Mouse (Mus musculus) lung, postnatal 0 days (tissue): ENCODE data around the gene Ckb. TPM values are rescaled to one million over a fixed set of nuclear protein-coding genes. Genes with fewer than 3 reads are reported as not detected.
"Not testable (repeated sequence)": the region's sequence is repeated elsewhere in the genome, so short reads cannot be mapped to it uniquely, and the experiment has no call there.

Source experiments
- ATAC-seq: fragments of 200-750 bp; cut with Nextera tagmentation; 2 replicates; pipeline ENCODE4 v1.8.0; 2017; ENCODE audit warnings: moderate library complexity
- DNase-seq: peaks from one replicate; pipeline ENCODE4 v3.0.0-alpha.2; 2016; ENCODE audit warnings: low spot score
- H3K27ac ChIP-seq: fragments of 300-500 bp; sonication (generic); 2 replicates; pipeline ENCODE4 v1.5.1; 2014; ENCODE audit warnings: antibody characterized with exemption, mild to moderate bottlenecking, low read length, mixed read lengths
- H3K27me3 ChIP-seq: fragments of 300-500 bp; sonication (generic); replicated peaks from 2 replicates; pipeline ENCODE4 v1.6.1; 2014; ENCODE audit warnings: low read length, mixed read lengths; ENCODE audit not compliant: insufficient read depth
- H3K36me3 ChIP-seq: fragments of 300-500 bp; sonication (generic); 2 replicates; pipeline ENCODE4 v1.6.1; 2014; ENCODE audit warnings: low read length, mixed read lengths; ENCODE audit not compliant: insufficient read depth
- H3K4me1 ChIP-seq: fragments of 300-500 bp; sonication (generic); 2 replicates; pipeline ENCODE4 v1.6.1; 2014; ENCODE audit warnings: antibody characterized with exemption, low read depth, low read length, mixed read lengths; ENCODE audit not compliant: insufficient read depth
- H3K4me2 ChIP-seq: fragments of 300-500 bp; sonication (generic); replicated peaks from 2 replicates; pipeline ENCODE4 v1.6.1; 2014; ENCODE audit warnings: low read depth, mild to moderate bottlenecking, low read length, moderate library complexity, mixed read lengths
- H3K4me3 ChIP-seq: fragments of 300-500 bp; sonication (generic); 2 replicates; pipeline ENCODE4 v1.5.1; 2014; ENCODE audit warnings: low read depth, low read length
- H3K9ac ChIP-seq: fragments of 300-500 bp; sonication (generic); replicated peaks from 2 replicates; pipeline ENCODE4 v1.6.1; 2014; ENCODE audit warnings: low read depth, mild to moderate bottlenecking
- H3K9me3 ChIP-seq: fragments of 300-500 bp; sonication (generic); 2 replicates; pipeline ENCODE4 v1.6.1; 2016; ENCODE audit warnings: low read length, mixed read lengths
- CTCF ChIP-seq: IDR thresholded peaks from 2 replicates; pipeline ENCODE4 v1.5.1; 2016; ENCODE audit warnings: antibody characterized with exemption, mild to moderate bottlenecking
- EP300 ChIP-seq: IDR thresholded peaks from 2 replicates; pipeline ENCODE4 v1.6.1; 2016; ENCODE audit warnings: antibody characterized with exemption, mild to moderate bottlenecking, control low read depth
- WGBS: fragments of 180-500 bp; shearing (Covaris S2); extraction: QIAGEN DNeasy Blood & Tissue Kit; methylation state at CpG from one replicate; pipeline ENCODE4 v1.1.7; 2014; 5-methylcytosine and 5-hydroxymethylcytosine counted together
- polyA plus RNA-seq: library from polyadenylated mRNA; unstranded; fragments of >200 nt; fragmentation: Nextera tagmentation; extraction: Ambion mirVana; gene quantifications from 2 replicates; pipeline ENCODE4 v1.2.1, GENCODE M21; 2015

The Ckb gene
- polyA plus RNA-seq = 153 TPM in 2 replicates

- ATAC-seq (peak; percentile 59), DNase-seq (peak; percentile 78)
- no peak within 1 kb of the TSS for H3K27ac ChIP-seq
- no peaks in the 10 kb centered on the region for H3K36me3 ChIP-seq
- peak within 1 kb of the TSS; percentile 29; the same call in 1 of the 2 replicates for H3K9ac ChIP-seq
- peaks cover 20% of the 10 kb centered on the region; the same call in 1 of the 2 replicates for H3K27me3 ChIP-seq
- TF ChIP-seq CTCF = no peak
- no peak for TF ChIP-seq EP300
- peak within 1 kb of the TSS; percentile 84 for H3K4me2 ChIP-seq
- peak within 1 kb of the TSS; percentile 47 for H3K4me3 ChIP-seq
- WGBS = under 1% methylated on average over 31 of the region's 31 CpGs
- H3K9me3 ChIP-seq = no peaks in the 10 kb centered on the region
- H3K4me1 ChIP-seq = peaks cover 25% of the 10 kb centered on the region; the same call in 1 of the 2 replicates
Observed at GRCm38 (mm10) chr12:111672176-111672575, at the start of gene Ckb. Gene Ckb, minus strand, starts transcription at chr12:111672338.

- no peaks in the 10 kb centered on the region; the same call in 1 of the 2 replicates for H3K36me3 ChIP-seq
- H3K9ac ChIP-seq = no peak overlapping the region
- no peak overlapping the region for H3K27ac ChIP-seq
- TF ChIP-seq EP300 (no peak), CTCF (no peak)
- H3K4me3 ChIP-seq = no peak overlapping the region
- WGBS = 91% methylated on average over 4 of the region's 4 CpGs
- no peak overlapping the region for H3K4me2 ChIP-seq
- no peaks in the 10 kb centered on the region for H3K27me3 ChIP-seq
- H3K4me1 ChIP-seq = no peaks in the 10 kb centered on the region
- ATAC-seq (no peak), DNase-seq (no peak)
- no peaks in the 10 kb centered on the region for H3K9me3 ChIP-seq
Observed at GRCm38 (mm10) chr12:111720222-111720621, 48.1 kb upstream of the Ckb start.

- WGBS = 56% methylated on average over 8 of the region's 8 CpGs
- no peak overlapping the region for H3K9ac ChIP-seq
- no peak overlapping the region for H3K4me3 ChIP-seq
- H3K27me3 ChIP-seq = no peaks in the 10 kb centered on the region
- no peak overlapping the region for H3K4me2 ChIP-seq
- TF ChIP-seq EP300 = no peak
- no peak for TF ChIP-seq CTCF
- no peaks in the 10 kb centered on the region; the same call in 1 of the 2 replicates for H3K36me3 ChIP-seq
- no peaks in the 10 kb centered on the region for H3K4me1 ChIP-seq
- no peaks in the 10 kb centered on the region for H3K9me3 ChIP-seq
- ATAC-seq (no peak), DNase-seq (no peak)
- no peak overlapping the region for H3K27ac ChIP-seq
Observed at GRCm38 (mm10) chr12:111718656-111719055, 46.5 kb upstream of the Ckb start.

GRCm38 (mm10) chr12:111716505-111716904, 44.4 kb upstream of the Ckb start:
- Histone ChIP-seq H3K9ac (no peak overlapping the region), H3K27me3 (no peaks in the 10 kb centered on the region), H3K27ac (no peak overlapping the region), H3K4me2 (no peak overlapping the region), H3K4me1 (peaks cover 5% of the 10 kb centered on the region; the same call in 1 of the 2 replicates), H3K4me3 (no peak overlapping the region), H3K36me3 (no peaks in the 10 kb centered on the region), H3K9me3 (no peaks in the 10 kb centered on the region)
- 98% methylated on average over 7 of the region's 7 CpGs for WGBS
- TF ChIP-seq EP300 (no peak), CTCF (no peak)
- no peak for ATAC-seq
- DNase-seq = no peak

GRCm38 (mm10) chr12:111713880-111714279, 41.7 kb upstream of the Ckb start:
- H3K9me3 ChIP-seq, DNase-seq, H3K27ac ChIP-seq, H3K27me3 ChIP-seq, ATAC-seq, H3K9ac ChIP-seq, H3K4me1 ChIP-seq: not testable (repeated sequence)
- 70% methylated on average over 6 of the region's 6 CpGs for WGBS
- 0 out of 2 replicates have a peak overlapping the region, but pooled peaks have one; percentile 94 for H3K4me3 ChIP-seq
- H3K4me2 ChIP-seq = peak overlapping the region; percentile 88; the same call in 1 of the 2 replicates
- peaks cover 20% of the 10 kb centered on the region; the same call in 1 of the 2 replicates for H3K36me3 ChIP-seq

GRCm38 (mm10) chr12:111713004-111713651, 41.0 kb upstream of the Ckb start, which contains the start of the genes Bag5 and Apopt1:
Gene Bag5, minus strand, starts transcription at chr12:111713257.
Gene Apopt1, plus strand, starts transcription at chr12:111713261.
- H3K4me3 ChIP-seq = peak within 1 kb of the TSS; percentile 94
- no peaks in the 10 kb centered on the region for H3K27me3 ChIP-seq
- peaks cover 24% of the 10 kb centered on the region; the same call in 1 of the 2 replicates for H3K36me3 ChIP-seq
- TF ChIP-seq EP300 (no peak), CTCF (peak; percentile 65)
- peak within 1 kb of the TSS; percentile 96 for H3K9ac ChIP-seq
- ATAC-seq (peak; percentile 97), DNase-seq (peak; percentile 97)
- H3K9me3 ChIP-seq = no peaks in the 10 kb centered on the region
- H3K27ac ChIP-seq = peak within 1 kb of the TSS; percentile 90
- WGBS = 1% methylated on average over 75 of the region's 86 CpGs
- H3K4me1 ChIP-seq = peaks cover 6% of the 10 kb centered on the region; the same call in 1 of the 2 replicates
- H3K4me2 ChIP-seq = peak within 1 kb of the TSS; percentile 88
